Mouse (Mus musculus): ENCODE measurements at regions not wholly inside any gene's neighbourhood (a gene's known extent, or its start where the extent isn't known, plus 50 kb on each side); places are given as distances from the start of the nearest gene placed in this dataset.

DNA sequence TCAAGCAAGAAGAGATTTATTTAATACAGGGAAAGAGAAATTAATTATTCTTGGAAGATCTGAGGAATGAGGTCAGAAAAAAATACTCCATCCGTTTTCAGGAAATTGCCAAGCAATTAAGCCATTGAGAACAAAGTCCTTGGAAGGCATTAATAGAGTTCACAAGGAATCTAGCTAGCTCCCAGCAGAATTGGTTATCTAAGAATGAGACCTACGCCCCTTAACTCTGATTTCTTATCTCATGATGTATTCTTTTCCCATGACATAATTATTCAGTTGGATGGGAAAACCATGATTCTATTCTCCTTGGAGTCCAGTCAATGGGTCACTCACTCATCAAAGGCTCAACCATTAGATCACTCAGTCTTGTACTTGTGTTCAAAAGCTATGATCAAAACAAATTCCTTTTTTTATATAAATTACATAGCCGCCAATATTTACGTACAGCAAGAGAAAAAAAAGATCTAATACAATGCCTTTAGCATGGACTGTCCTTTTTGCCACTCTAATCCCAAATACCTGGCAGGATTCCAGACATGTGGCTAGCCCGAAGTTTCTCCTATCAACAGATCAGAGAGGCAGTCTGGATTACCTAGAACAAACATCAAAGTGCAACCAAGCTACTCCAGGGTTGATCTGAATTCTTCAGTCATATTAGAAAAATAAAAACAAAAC lies 213.3 kb downstream of the Galc start:
- DNase-seq (ENCODE audit: inconsistent age in 2 of 2, low spot score in 1 of 2), result no peak

DNA sequence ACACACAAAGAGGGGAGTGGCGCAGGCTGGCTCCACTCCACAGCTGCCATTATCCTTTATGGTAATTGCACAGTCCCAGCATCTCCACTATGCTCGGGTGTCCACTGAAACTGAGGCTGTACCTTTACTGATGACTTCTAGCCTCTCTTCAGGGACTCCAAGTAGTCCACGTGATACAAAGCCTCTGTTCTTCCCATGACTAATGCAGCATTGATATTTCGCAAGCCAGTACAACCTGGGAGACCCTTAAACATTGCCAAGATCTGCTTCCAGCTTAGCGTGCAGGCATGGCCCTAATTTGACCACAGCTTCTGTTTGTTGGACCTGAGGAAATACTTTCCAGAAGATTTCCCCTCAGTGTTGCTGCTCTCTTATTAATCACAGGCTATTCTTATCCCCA lies 215.8 kb downstream of the Galc start:
- DNase-seq (ENCODE audit: inconsistent age in 2 of 2, low spot score in 1 of 2), result no peak

DNA sequence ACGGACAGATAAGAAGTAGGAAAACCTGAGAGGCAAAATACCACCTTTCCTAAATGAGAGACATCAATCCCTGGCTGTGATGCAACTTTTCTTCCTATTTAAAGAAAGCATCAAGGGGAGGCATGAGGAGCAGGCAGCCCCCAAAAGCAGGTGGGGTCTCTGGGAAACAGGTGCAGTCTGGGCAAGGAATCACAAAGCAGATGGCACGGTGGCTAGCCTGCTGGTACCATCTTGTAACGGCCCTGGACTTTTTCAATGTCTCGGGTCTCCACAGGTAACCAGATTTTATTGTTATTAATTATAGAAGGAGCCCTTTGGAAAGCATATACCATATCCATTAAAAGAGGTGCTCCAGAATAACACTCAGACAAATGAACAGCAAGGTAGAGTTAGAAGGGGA lies 219.6 kb downstream of the Galc start:
- no peak for DNase-seq (ENCODE audit: inconsistent age in 2 of 2, low spot score in 1 of 2)

DNA sequence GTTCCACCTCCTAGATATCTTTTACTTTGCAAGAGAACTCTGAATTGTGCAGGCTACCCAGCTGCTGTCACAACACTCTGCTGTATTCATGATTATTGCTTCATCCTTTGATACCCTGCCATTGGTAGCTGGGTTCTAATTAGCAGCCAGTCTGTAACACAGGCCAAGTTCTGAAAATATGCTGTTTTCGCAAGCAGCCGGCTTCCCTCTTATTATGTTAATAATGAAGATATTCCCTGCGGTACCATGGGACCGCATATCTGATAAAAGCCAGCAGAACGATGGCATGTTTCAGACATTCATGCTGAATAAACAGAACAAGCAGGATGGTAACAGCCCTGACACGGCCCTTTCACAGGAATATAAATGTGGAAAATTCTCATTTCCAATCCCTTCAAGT lies 235.6 kb downstream of the Galc start:
- DNase-seq (ENCODE audit: inconsistent age in 2 of 2, low spot score in 1 of 2), result no peak

DNA sequence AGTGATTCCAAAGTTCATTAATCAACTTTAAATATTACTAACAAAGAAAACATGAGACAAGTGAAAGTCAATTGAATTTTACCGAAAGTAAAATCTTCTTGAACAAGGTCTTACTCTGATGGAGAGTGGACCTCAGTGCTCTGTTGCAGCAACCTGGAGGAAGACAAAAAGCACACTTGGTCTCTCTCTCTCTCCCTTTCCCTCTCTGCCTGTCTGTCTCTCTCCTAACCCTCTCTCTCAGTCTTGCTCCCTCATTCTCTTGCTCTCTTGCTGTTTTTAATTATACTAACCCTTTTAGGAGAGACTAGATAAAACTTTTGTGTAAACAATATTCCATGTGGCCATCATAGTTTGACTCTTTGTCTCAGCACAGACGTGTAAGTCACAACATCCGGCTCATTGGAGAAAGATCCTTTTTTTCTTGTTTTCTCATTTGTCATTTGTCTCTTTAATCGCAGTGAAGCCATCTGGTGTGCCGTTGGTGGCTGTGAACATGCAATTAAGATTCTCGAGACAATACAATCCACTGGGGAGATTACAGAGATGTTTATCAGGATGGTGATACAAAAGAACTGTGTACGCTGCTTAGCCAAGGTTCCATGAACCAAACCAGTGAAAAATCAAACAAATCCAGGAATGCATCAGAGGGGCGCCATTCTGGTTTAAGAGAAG lies 244.5 kb downstream of the Galc start:
- DNase-seq (ENCODE audit: inconsistent age in 2 of 2, low spot score in 1 of 2), result no peak

DNA sequence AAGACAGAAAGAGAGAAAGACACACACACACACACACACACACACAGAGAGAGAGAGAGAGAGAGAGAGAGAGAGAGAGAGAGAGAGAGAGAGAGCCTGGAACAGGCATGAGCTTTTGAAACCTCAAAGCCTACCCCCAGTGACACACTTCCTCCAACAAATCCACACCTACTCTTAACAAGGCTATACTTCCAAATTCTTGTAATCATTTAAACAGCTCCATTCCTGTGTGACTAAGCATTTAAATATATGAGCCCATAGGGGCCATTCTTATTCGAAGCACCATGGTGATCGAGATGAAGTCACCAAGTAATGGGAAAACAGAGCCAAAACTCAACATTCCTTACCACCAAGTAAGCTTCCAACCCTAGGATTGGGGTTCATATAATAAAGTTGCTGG lies 250.1 kb downstream of the Galc start:
- no peak for DNase-seq (ENCODE audit: inconsistent age in 2 of 2, low spot score in 1 of 2)

DNA sequence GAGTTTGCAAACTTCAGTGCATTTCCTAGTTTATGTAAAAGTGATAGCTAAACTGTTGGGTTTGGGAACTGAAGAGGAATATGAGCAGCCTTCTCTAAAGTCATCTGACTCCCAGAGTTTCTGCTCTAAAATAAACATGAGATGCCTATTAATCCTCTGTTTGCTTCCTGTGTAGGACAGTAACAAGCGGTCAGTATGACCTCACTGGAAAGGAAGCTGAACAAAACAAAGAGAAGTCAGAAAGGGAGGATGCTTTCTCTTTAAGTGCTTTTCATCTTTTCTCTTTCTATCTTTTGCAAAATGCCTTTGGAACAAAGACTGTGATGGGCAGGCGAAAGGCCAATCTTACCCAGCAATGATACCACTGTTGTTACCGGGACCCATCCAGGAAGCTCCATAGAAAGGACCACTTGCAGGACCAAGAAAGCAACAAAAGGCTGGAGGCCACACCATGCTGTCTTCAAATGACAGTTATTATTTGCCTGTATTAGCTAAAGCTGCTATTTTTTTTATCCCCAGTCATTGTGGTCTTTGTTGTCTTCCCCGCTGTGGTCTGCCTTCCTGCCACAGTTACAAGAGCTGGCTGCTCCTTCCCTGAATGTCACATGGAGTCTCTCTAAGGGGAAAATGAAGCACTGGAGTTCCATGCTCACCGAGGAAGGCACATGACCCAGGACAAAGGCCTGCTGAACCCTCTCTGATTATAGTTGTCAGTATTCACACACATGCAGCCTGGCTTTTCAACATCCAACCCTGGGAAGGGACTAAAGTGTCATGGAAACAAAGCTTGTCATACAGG lies 253.4 kb downstream of the Galc start:
- no peak for DNase-seq (ENCODE audit: inconsistent age in 2 of 2, low spot score in 1 of 2)

DNA sequence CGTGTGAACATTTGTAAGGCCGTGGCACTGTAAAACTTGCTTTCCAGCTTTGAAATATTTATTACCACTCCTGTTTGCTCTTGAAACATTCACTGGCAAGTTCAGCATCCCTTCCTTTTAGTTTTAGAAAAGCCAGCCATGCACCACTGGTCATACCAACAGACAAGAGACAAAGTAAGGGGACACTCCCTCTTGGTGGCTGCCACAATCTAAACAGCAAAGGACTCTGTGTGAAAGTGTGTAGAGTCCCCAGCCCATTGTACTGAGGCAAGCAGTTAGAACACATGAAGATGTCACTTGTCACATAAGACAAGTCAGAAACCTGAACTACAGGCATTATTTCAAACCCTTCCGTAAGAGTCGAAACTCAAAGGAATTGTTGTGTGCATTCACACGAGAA lies 257.0 kb downstream of the Galc start:
- no peak for DNase-seq (ENCODE audit: inconsistent age in 2 of 2, low spot score in 1 of 2)

DNA sequence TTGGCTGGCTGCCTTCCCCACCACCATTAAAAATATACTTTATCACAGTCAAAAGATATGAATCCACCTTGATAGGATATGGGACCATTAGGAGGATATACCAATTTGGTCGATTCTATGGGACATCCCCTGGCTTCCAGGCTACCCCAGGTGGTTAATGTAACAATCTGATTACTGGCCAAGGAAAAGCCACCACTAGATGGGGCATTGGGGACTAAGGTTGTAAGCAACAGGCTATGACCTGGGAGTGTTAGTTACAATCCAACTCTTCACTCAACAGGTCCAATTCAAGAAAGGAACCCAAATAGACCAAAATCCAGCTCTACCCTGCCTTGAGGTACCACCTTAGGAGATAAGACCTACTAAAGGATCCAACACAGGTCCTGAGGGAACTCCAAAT lies 264.4 kb downstream of the Galc start:
- DNase-seq (ENCODE audit: inconsistent age in 2 of 2, low spot score in 1 of 2), result no peak

DNA sequence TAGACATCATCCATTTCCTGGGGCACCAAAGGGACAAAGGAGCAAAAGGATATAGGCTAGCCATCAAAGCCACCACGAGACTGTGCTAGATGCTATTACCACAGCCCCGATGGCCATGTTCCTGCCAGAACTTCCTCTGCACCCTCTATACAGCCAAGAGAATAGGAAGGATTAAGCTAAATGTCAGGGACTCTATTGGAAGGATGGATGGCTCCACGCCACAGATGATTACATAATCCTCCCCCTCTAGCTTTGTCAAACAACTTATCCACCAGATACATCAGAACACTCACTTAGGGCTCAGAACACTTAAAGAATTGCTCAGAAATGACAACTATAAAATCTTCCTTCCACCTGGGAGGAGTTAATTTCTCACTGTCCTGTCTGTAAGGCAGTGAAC lies 265.3 kb downstream of the Galc start:
- DNase-seq (ENCODE audit: inconsistent age in 2 of 2, low spot score in 1 of 2), result peak in 1 of 2 experiments; percentile 30

DNA sequence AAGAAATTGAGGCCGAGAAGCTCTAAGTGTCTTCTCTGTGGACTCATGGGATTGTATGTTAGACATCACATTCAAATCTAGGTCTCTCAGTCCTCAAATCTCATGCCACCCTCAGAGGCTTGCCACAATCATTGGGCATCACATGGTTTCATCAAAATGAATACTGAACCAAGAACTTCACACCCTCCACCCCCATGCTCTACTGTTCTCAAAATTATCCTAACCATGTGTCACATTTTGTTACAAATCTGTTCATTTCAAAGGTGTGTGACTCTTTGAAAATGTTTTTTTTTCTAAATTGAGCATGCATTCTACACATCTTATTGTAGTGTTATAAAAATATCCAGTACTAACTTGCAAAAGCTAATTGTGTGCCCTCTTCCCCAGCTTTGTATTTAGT lies 275.9 kb downstream of the Galc start:
- DNase-seq (ENCODE audit: inconsistent age in 2 of 2, low spot score in 1 of 2), result no peak

DNA sequence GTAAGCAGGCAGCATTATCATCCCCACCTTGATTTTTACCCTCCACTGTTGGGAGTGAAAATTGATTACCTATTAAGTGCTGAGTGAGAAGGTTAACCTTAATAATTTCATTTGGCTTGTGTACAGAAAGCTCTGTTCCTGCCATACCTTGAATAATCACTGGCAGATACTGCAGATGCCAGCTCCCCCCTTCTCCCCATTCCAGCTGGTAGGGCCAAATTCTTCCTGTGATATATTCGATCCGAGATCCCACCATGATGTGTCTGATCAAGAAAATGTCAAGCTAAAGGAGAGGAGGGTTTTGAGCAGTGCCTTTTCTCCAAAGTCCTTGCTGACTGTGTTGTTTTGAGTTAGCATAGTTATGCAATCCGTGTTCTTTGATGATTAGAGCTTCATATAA lies 280.6 kb downstream of the Galc start:
- no peak for DNase-seq (ENCODE audit: inconsistent age in 2 of 2, low spot score in 1 of 2)

DNA sequence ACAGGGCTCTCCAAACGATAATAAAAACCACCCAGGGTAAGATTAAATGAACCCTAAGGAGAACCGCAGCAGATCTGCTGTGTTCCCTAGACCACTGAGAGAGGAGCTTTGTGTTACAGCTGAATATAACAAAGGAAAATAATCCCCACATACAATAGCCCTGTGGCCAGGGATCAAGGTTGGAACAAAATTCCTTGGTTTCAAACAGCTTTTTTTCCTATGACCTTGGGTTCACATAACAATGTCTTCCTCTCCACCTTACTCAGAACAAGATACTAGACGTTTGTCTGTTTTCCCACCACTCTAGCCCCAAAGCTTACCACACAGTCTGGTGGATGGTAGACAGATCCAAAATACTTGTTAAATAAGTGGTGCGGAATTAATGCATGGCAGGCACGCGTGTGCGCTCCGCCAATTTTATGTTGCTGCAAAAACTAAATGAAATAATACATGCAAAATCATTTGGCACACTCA lies 281.0 kb downstream of the Galc start:
- no peak for DNase-seq (ENCODE audit: inconsistent age in 2 of 2, low spot score in 1 of 2)

DNA sequence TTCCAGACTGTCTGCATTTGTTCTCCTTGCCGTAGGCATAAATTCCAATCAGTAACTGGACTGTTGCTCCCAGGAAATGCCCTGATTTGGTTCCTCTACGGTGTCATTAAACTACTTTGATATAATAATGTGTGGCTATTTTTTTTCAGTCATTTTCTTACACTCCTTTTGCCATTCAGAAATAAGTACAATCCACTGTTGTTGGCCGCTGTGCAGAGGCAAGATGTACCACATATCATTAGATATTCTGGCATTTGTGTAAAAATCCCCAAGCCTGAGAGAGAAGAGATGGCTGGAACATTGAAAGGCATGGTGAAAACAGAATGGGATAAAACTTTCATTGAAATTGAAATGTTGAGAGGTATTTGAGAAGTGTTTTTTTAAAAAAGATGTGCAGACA lies 281.6 kb downstream of the Galc start:
- no peak for DNase-seq (ENCODE audit: inconsistent age in 2 of 2, low spot score in 1 of 2)

DNA sequence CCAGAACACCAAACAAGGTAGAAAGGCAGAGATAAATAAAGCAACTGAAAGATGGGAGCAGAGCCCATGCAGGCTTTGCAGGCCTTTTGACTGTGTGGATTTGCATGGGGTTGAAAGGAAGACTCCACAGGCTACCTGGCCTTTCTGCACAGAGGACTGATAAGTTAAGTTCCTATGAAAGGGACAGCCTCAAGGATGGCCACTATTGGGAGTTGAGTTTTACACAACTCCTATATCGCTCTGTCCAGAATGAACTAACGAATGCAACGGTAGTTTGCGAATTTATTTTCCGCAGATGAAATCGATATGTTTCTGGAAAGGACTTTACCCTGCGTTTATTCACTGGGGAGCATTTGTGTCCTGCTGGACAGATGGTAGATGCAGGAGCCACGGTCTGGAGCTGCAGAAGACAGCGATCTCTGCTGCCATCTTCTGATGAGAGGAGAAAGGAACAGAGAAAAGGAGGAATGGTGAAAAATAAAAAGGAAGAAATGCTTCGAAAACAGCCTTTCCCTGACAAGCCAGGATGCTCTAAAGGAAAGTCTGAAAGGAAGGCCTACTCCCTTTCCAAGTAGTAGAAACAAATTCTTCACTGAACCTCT lies 285.2 kb downstream of the Galc start:
- no peak for DNase-seq (ENCODE audit: inconsistent age in 2 of 2, low spot score in 1 of 2)

DNA sequence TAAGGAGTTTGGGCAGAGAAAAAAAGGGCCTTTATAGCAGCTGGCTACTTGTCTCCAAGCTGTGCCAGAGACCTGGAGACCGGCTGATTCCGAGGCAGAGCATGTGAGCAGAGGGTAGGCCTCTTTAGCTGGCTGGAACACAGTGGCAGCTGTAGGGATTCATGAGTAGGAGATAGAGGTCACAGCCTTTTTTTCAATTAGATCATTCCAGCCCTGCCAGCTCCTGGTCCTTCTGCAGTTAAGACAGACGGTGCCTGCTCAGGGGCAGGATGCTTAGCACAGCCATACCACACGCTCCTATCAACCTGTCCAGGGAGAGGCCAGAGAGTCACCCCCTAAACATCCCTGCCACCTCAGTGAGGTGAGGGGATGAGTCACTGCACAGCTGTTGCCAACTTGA lies 302.1 kb downstream of the Galc start:
- DNase-seq (ENCODE audit: inconsistent age in 2 of 2, low spot score in 1 of 2), result no peak

DNA sequence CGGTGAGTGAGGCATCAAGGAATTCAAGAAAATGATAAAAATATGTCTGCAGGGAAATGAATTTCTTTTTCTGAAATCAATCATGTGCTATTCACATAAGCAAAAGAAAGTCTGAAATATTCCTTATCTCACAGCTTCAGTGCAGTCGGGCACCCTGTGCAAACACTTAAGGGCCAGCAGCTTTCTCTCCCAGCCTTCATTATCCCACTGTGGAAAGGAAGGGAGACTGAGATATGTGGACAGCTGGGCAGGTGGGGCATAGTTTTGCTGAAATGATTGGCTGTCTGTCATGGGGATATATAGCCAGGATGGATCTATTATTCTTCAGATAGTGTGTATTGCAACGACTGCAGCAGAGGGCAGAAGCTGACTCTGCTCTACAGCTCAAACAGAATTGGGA lies 305.9 kb downstream of the Galc start:
- no peak for DNase-seq (ENCODE audit: inconsistent age in 2 of 2, low spot score in 1 of 2)

DNA sequence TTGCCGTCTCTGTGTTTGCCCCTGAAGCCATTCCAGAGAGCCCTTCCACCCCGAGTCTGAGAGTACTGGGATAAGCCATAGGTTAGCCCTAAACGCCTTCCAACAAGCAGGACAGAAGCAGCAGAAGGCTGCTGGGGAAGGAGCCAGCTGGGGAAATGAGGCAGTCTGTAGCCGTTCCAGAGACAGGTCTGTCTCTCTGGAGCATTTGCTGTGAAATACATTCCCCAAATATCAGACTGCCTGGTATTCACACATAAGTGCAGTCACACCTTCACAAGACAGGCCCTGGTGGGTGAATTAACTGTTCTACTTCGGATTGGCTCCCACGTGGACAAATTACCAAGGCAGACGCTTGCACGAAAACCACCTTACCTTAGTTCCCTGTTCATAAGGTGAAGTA lies 307.1 kb downstream of the Galc start:
- DNase-seq (ENCODE audit: inconsistent age in 2 of 2, low spot score in 1 of 2), result no peak

DNA sequence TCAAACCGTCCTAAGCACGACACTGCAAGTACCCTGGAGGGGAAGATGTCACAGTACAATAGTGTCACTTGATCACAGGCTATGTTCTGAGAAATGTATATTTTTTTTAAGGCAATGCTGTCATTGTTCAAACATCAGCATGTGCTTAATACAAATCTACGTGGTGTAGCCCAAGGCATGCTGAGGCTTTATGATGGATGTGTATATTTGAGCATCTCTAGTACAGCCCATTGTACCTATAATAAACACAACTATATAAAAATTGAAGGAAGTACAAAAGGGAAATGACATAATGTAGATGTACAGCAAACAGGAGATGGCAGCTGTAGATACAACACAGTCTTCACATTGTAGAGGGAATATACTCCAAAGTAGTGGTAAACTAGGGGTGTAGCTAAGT lies 309.2 kb downstream of the Galc start:
- DNase-seq (ENCODE audit: inconsistent age in 2 of 2, low spot score in 1 of 2), result no peak

DNA sequence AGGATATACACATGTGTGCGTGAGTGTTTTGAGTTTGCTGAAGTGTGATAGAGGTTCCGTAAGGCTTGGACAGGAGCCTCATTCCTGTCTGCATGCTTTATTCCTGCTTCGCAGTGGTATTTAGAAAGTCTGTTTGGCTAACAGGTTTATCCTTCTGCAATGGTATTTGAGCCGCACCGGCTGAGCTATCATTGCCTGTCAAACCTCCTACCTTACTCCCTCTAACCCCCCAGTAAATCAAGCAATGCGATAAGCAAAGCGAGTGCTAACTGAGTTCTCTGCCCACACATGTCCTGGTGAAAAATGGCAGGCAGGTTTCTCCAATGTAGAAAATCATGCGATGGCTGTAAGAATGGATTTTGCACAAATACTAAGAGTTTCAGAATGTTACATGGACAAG lies 311.8 kb downstream of the Galc start:
- DNase-seq (ENCODE audit: inconsistent age in 2 of 2, low spot score in 1 of 2), result no peak

DNA sequence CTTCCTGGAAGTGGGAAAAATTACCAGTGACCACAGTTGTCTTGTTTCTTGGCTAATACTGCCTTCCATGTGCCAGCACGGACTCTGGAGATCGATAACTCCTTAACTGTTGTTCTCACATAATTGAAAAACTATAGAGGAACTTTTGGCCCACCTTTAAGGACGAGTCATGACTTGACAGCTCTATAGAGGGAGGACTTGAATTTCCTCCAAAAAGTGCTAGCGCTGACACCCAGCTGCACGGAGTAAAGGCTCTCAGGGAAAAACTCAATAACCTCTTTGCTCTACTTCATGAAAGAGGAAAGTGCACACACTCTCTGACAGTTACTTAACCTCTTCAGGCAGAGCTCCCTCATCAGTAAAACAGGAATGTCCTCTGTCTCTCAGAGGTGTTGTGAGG lies 320.9 kb downstream of the Galc start:
- DNase-seq (ENCODE audit: inconsistent age in 2 of 2, low spot score in 1 of 2), result no peak

DNA sequence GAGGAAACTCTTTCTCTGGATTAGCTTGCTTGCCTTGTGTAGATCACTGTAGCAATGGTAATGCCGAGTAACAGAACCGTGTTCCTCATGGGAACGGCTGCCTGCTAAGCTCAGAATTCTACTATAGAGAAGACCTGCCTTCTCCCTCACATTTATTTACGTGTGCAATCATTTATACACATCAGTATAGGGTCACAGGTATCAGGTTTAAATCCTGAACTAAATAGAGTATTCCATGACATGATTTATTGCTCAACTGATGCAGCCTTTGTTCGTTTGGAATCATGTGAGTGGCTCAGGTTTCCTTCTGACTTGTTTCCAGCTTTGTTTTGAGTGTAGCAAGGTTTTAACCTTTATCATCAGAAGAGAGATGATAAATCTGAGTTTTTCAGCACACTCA lies 329.4 kb downstream of the Galc start:
- DNase-seq (ENCODE audit: inconsistent age in 2 of 2, low spot score in 1 of 2), result no peak

Measured in adrenal gland, adult (tissue).